Mouse (Mus musculus): ENCODE results near the gene March4. TPM values are rescaled to one million over a fixed set of nuclear protein-coding genes. Genes with fewer than 3 reads are reported as not detected.

The March4 gene
- polyA plus RNA-seq, 2 experiments: not detected

DNA sequence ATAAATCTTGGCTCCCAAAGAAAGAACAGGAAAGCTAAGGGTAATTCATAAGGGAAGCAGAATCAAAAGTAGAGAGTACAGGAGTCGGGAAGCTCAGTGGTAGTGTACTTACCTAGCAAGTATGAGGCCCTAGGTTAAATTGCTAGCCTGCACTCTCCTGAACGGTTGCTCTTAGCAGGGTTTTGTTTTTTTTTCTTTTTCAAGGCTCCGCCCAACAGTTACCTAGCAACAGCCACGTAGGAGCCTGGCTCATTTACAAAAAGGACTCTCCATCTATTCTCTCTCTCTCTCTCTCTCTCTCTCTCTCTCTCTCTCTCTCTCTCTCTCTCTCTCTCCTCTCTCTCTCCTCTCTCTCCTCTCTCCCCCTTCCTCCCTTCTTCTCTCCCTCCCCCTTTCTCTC is 42.1 kb upstream of the March4 start:
- no peak overlapping the region for H3K4me3 ChIP-seq (ENCODE audit: insufficient read depth in 1 of 2, low read depth in 2 of 2, low read length in 2 of 2)
- TF ChIP-seq CTCF (IDR thresholded peaks at IDR 0.05; ENCODE audit: low read depth): no peak
- no peak for TF ChIP-seq EP300 (IDR thresholded peaks at IDR 0.05; ENCODE audit: low read depth)
- 18% methylated on average over 4 of the region's 4 CpGs for WGBS (ENCODE audit: insufficient replicate concordance)
- no peak overlapping the region for H3K4me2 ChIP-seq (ENCODE audit: low read depth)
- no peaks in the 10 kb centered on the region for H3K36me3 ChIP-seq (replicated peaks; ENCODE audit: control insufficient read depth, insufficient read depth, low read depth)
- H3K4me1 ChIP-seq (replicated peaks; ENCODE audit: control insufficient read depth in 2 of 2, insufficient read depth in 2 of 2, low read length in 1 of 2): peaks cover 0 to 2% of the 10 kb centered on the region in 2 experiments; a peak in 3 of 4 replicates
- no peak overlapping the region for H3K9ac ChIP-seq (replicated peaks)
- peak in 1 of 3 experiments; percentile 6 for DNase-seq (ENCODE audit: low read depth in 3 of 3, low spot score in 3 of 3)
- H3K27ac ChIP-seq: no peak overlapping the region
- ATAC-seq (ENCODE audit: insufficient read depth): no peak
- H3K9me3 ChIP-seq (ENCODE audit: control insufficient read depth, low read length): no peaks in the 10 kb centered on the region
- H3K27me3 ChIP-seq (ENCODE audit: control insufficient read depth, insufficient read depth, low read length): no peaks in the 10 kb centered on the region; the same call in none of the 2 replicates

GRCm38 (mm10) chr1:72578351-72578750 is 41.6 kb upstream of the March4 start:
- ATAC-seq (ENCODE audit: insufficient read depth) (no peak), DNase-seq (ENCODE audit: low read depth in 3 of 3, low spot score in 3 of 3) (no peak)
- Histone ChIP-seq H3K4me2 (ENCODE audit: low read depth) (no peak overlapping the region), H3K4me1 (replicated peaks; ENCODE audit: control insufficient read depth in 2 of 2, insufficient read depth in 2 of 2, low read length in 1 of 2) (peaks cover 0 to 2% of the 10 kb centered on the region in 2 experiments; a peak in 3 of 4 replicates), H3K9ac (replicated peaks) (no peak overlapping the region), H3K27ac (no peak overlapping the region), H3K4me3 (ENCODE audit: insufficient read depth in 1 of 2, low read depth in 2 of 2, low read length in 2 of 2) (no peak overlapping the region), H3K36me3 (replicated peaks; ENCODE audit: control insufficient read depth, insufficient read depth, low read depth) (no peaks in the 10 kb centered on the region), H3K9me3 (ENCODE audit: control insufficient read depth, low read length) (no peaks in the 10 kb centered on the region), H3K27me3 (ENCODE audit: control insufficient read depth, insufficient read depth, low read length) (no peaks in the 10 kb centered on the region; the same call in none of the 2 replicates)
- WGBS (ENCODE audit: insufficient replicate concordance): 26% methylated on average over 15 of the region's 15 CpGs
- TF ChIP-seq EP300 (IDR thresholded peaks at IDR 0.05; ENCODE audit: low read depth): no peak
- TF ChIP-seq CTCF (IDR thresholded peaks at IDR 0.05; ENCODE audit: low read depth): no peak

DNA sequence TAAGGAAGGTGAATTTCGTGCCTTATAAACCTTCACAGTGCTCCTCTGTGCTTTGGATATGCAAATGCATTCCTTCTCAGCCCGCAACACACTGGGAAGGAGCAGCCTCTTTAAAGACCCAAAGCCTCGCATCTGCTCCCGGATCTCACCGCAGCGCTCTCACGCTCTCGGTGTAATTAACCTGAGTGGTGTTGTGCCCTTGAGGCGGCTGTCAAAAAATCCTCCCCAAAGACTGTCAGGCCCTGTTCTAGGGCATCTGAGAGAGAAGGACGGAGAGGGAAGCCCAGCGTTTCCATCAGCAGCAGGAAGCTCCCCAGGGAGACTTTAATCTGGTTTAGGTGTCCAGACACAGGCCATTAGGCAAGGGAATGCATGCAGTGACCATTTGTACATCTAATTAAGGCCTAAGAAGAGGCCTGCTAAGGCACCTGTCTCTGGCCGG is 40.8 kb upstream of the March4 start:
- Histone ChIP-seq H3K9me3 (ENCODE audit: control insufficient read depth, low read length) (no peaks in the 10 kb centered on the region), H3K4me2 (ENCODE audit: low read depth) (no peak overlapping the region), H3K4me1 (replicated peaks; ENCODE audit: control insufficient read depth in 2 of 2, insufficient read depth in 2 of 2, low read length in 1 of 2) (no peaks in the 10 kb centered on the region; a peak in 2 of 4 replicates), H3K4me3 (ENCODE audit: insufficient read depth in 1 of 2, low read depth in 2 of 2, low read length in 2 of 2) (no peak overlapping the region), H3K36me3 (replicated peaks; ENCODE audit: control insufficient read depth, insufficient read depth, low read depth) (no peaks in the 10 kb centered on the region), H3K27ac (no peak overlapping the region), H3K27me3 (ENCODE audit: control insufficient read depth, insufficient read depth, low read length) (no peaks in the 10 kb centered on the region; the same call in none of the 2 replicates), H3K9ac (replicated peaks) (no peak overlapping the region)
- TF ChIP-seq EP300 (IDR thresholded peaks at IDR 0.05; ENCODE audit: low read depth): no peak
- TF ChIP-seq CTCF (IDR thresholded peaks at IDR 0.05; ENCODE audit: low read depth): no peak
- DNase-seq (ENCODE audit: low read depth in 3 of 3, low spot score in 3 of 3) (no peak), ATAC-seq (ENCODE audit: insufficient read depth) (no peak)
- WGBS (ENCODE audit: insufficient replicate concordance): 28% methylated on average over 12 of the region's 12 CpGs

DNA sequence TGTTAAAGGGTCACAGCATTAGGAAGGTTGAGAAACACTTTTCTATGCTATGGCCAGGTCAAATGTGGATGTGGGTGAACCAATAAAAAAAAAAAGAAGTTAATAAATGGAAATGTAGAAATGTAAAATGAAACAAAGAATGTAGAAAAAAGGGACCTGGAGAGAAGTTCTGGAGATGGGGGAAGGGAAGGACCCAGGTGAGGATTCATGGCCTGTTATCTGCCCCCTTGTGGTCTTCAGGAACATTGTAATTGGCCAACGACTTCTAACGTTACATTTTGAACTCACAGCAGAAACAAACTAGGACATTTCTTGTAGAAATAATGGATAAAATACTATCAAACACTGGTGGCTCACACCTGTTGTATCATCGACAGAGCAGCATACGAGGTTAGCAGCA is 38.4 kb upstream of the March4 start:
- H3K4me3 ChIP-seq (ENCODE audit: insufficient read depth in 1 of 2, low read depth in 2 of 2, low read length in 2 of 2): no peak overlapping the region
- TF ChIP-seq CTCF (IDR thresholded peaks at IDR 0.05; ENCODE audit: low read depth) (peak; percentile 40; the same call in 1 of the 2 replicates), EP300 (IDR thresholded peaks at IDR 0.05; ENCODE audit: low read depth) (no peak)
- DNase-seq (ENCODE audit: low read depth in 3 of 3, low spot score in 3 of 3): no peak
- WGBS (ENCODE audit: insufficient replicate concordance): 30% methylated on average over 4 of the region's 4 CpGs
- no peak for ATAC-seq (ENCODE audit: insufficient read depth)
- H3K9me3 ChIP-seq (ENCODE audit: control insufficient read depth, low read length): no peaks in the 10 kb centered on the region
- H3K4me1 ChIP-seq (replicated peaks; ENCODE audit: control insufficient read depth in 2 of 2, insufficient read depth in 2 of 2, low read length in 1 of 2): no peaks in the 10 kb centered on the region
- H3K9ac ChIP-seq (replicated peaks): no peak overlapping the region
- H3K27ac ChIP-seq: no peak overlapping the region
- H3K36me3 ChIP-seq (replicated peaks; ENCODE audit: control insufficient read depth, insufficient read depth, low read depth): no peaks in the 10 kb centered on the region
- H3K27me3 ChIP-seq (ENCODE audit: control insufficient read depth, insufficient read depth, low read length): no peaks in the 10 kb centered on the region; the same call in none of the 2 replicates
- H3K4me2 ChIP-seq (ENCODE audit: low read depth): no peak overlapping the region

- no peak for ATAC-seq (ENCODE audit: insufficient read depth)
- H3K9ac ChIP-seq (replicated peaks): no peak overlapping the region
- H3K4me2 ChIP-seq (ENCODE audit: low read depth): no peak overlapping the region
- H3K27ac ChIP-seq: no peak overlapping the region
- WGBS (ENCODE audit: insufficient replicate concordance): 38% methylated on average over 7 of the region's 7 CpGs
- DNase-seq (ENCODE audit: low read depth in 3 of 3, low spot score in 3 of 3): no peak
- H3K9me3 ChIP-seq (ENCODE audit: control insufficient read depth, low read length): no peaks in the 10 kb centered on the region
- no peak for TF ChIP-seq EP300 (IDR thresholded peaks at IDR 0.05; ENCODE audit: low read depth)
- H3K4me1 ChIP-seq (replicated peaks; ENCODE audit: control insufficient read depth in 2 of 2, insufficient read depth in 2 of 2, low read length in 1 of 2): no peaks in the 10 kb centered on the region
- no peaks in the 10 kb centered on the region; the same call in none of the 2 replicates for H3K27me3 ChIP-seq (ENCODE audit: control insufficient read depth, insufficient read depth, low read length)
- no peaks in the 10 kb centered on the region for H3K36me3 ChIP-seq (replicated peaks; ENCODE audit: control insufficient read depth, insufficient read depth, low read depth)
- H3K4me3 ChIP-seq (ENCODE audit: insufficient read depth in 1 of 2, low read depth in 2 of 2, low read length in 2 of 2): no peak overlapping the region
These were observed 37.9 kb upstream of the March4 start for GRCm38 (mm10) chr1:72574608-72575007.
